Mouse (Mus musculus): Measurements from ENCODE around the gene Slc16a1. TPM values are rescaled to one million over a fixed set of nuclear protein-coding genes. Genes with fewer than 3 reads are reported as not detected.

Slc16a1 gene
- total RNA-seq, 1 experiment from 2014 or later = 104 TPM

DNA sequence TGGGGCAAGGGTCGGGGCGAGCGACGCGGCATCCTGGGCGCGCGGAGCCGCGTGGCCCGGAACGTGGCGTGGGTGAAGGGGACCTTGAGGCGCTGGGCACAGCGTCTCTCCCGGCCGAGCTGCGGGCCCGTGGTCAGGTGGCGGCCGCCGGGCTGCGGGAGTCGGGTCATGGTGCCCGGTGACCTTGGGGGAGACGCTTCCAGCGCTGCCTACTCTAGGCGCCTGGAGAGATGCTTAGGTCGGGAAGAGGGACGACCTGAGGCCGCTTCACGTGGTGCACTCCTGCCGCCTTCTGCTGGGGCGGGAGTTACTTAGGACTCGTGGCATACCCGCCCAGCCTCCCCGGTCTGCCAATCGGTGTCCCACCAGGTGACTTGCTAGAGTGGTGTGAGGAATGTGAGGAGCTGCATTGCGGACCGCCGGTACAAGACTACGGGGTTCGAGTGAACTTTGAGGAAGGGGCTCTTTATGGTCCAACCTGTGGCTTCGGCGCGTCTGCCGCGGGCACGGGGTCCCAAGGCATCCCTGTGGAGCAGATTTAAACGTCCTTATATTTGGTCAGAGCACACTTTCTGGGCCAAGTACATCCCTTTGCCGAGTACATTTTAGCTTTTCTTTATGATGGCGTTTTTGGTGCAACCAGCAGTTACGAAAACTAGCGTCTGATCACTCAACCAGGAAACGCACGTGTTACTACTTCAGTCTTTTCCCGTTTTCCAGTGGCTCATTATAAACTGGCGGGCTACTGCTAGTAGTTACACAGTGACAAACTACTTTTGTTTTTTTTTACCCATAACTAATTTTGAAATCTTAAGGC is 672 bp downstream of the Slc16a1 start:
- peak; percentile 82 for DNase-seq

DNA sequence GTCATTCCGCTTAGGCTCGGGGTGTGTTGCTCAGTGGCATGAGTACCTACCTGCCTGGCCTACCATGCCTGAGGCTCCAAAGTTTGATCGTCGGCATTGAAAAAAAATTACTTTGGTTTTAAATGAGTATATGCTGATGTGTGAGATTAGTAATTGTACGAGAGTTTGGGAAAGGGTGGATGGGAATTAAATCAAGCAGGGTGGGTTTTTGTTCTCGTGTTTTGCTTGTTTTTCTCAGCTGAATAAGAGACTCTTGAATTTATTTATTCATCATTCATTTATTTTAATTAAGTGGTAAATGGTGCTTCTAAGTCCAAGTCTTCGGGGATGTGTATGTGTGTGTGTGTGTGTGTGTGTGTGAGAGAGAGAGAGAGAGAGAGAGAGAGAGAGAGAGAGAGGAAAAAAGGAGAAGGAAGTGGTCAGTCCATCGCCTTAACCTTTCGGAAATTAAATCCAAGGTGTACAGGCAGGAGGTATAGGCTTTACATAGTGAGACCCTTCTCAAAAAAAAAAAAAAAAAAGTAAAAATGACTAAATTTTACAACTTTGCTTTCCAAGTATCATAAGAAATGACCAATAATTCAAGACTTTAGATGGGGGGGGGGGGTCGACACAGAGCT is 1.4 kb downstream of the Slc16a1 start:
- DNase-seq = no peak

DNA sequence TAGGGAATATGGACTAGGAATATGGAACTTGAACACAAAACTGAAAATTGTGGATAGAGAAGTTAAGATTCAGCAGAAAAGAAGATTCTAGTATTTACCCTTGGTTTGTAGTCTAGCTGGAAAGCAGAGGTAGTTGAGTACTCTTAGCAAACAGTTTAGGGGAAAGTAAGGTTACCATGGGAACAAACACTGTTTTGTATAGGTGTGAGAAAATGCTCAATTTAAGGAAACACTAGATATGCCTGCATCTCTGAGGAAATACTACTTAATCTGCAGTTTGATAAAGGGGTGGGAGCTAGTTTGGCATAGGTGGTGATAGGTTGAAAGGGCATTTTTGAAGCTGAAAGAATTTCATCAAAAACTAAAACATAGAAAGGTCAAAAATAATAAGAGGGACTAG is 2.4 kb downstream of the Slc16a1 start:
- no peak for DNase-seq

- no peak for DNase-seq
Measured at GRCm38 (mm10) chr3:104641313-104641712, 2.8 kb downstream of the Slc16a1 start.

- DNase-seq = no peak
Measured at GRCm38 (mm10) chr3:104643113-104643512, 4.6 kb downstream of the Slc16a1 start.

DNA sequence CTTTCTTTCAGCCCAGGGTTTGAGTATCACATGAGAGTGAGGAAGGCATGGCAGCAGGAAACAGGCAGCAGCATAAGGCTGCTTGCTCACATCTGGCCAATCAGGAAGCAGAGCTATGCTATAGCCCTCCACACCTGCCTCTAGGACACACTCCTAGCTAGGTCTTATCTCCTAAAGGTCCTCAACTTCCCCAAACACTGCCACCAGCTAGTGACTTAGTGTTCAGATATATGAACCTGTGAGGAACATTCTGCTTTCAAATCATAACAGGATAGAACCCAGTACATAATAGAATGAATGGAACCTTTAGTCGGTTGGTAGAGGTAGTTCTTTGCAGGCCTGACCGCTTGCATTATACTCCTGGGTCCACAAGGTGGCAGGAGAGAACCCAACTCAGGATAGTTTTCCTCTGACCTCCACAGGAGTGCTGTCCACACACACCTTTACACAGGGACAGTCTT is 5.4 kb downstream of the Slc16a1 start:
- peak; percentile 72 for DNase-seq

- DNase-seq = no peak
Measured at GRCm38 (mm10) chr3:104644371-104644770, 5.9 kb downstream of the Slc16a1 start.

GRCm38 (mm10) chr3:104654219-104654618 is 15.8 kb downstream of the Slc16a1 start:
- no peak for DNase-seq

DNA sequence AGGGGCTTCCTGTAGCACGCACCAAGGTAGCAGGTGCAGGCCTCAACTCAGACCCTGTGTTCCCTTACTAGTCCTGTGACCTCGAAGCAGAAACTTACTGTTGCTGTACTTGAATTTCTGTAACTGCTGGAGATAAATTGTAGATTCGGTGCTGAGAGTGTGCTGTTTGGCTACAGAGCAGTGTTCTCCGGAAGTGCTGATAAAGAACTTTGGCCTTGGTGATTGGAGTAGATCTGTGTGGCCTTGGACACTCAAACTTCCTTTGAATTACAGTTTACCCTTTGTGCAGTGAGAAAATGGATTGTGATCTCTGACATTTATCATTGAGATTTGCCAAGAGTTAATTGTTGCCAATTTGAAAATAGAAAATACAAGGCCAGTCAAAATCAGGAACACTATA is 16.5 kb downstream of the Slc16a1 start:
- peak; percentile 52 for DNase-seq

DNA sequence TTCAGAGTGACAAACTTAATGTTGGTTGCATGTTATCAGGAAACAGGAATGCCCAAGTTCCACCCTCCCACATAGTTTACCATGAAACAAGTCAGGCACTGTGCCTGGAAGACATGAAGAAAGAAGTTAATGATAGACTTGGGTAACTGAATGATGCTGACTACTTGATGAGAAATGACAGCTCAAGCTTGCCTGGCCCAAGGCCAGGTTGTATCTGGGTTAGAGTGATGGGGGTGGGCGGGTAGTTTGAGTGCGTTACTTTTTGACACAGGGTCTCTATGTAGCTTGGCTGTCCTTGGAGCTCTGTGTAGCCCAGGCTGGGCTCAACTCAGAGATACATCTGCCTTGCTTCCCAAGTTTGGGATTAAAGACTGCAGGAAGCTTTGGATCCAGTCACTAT is 20.2 kb downstream of the Slc16a1 start:
- DNase-seq = no peak

DNA sequence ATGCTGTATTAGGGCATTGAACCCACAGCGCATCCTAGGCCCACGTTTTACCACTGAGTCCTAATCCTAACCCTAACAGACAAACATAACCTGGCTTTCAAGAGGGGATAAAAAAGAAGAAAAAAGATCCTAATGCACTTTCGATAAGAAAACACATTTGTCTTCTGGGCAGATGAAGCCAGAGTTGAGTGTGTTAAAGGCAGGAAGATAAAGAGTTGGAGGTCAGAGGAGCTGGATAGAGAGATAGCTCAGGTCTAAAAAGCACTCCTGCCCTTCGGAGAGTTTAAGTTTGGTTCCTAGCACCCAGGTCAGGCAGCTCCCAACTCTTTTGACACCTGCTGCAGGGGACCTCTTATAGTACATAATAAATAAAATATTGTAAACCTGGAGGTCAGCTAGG is 21.3 kb downstream of the Slc16a1 start:
- no peak for DNase-seq

GRCm38 (mm10) chr3:104660522-104660921 is 22.1 kb downstream of the Slc16a1 start:
- DNase-seq = peak; percentile 34

GRCm38 (mm10) chr3:104662007-104662406 is 23.5 kb downstream of the Slc16a1 start:
- peak; percentile 48 for DNase-seq

DNA sequence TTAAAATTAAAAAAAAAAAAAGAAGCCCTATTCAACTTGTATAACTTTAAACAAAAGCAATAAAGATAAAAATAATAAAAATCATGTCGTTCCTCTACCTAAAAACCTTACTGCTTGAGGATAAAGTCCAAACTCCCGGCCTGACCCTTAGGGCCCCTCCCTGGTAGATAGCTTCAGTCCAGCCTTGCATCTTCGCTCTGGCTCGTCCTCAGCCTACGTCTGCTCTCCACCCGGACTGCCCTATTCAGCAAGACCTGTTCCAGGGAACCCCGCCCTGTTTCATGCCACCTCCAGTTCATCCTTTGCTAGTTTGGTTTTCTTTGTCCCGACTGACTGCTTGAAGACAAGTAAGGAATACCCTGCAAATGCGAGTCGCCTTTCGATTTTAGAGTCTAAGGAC is 24.5 kb downstream of the Slc16a1 start:
- no peak for DNase-seq

DNA sequence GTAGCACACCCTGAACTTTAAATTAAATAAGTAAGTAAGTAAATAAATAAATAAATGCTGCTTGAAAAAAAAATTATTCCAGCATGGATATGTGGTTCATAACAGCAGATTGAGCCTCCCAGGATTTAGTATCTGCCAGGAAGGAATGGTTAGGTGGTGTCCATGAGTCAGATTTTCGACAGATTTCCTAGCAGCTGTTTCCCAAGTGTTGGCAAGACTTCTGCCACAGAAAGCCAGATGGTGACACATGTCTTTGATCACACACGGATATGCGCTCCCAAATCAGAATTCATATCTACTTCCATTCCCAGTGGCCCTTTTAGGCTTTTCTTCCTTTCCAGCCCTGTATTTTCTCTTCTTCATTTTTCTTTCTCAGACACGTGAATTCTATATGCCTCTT is 28.5 kb downstream of the Slc16a1 start:
- peak; percentile 61 for DNase-seq

- peak; percentile 18 for DNase-seq
Measured at GRCm38 (mm10) chr3:104667451-104667850, 29.0 kb downstream of the Slc16a1 start.

DNA sequence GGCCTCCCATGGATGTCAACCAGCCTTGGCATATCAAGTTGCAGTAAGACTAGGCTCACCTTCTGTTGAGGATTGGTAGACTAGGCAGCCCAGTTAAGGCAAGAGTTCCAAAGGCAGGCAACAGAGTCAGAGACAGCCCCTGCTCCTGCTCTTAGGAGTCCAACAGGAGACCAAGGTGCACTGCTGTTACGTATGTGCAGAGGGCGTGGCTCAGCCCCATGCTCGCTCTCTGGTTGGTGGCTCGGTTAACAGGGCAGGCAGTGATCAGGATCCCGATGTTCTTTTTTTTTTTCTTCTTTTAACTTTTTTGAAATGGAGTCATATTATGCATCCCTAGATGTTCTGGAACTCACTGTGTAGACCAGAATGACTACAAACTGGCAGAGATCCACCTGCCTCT is 30.5 kb downstream of the Slc16a1 start:
- DNase-seq = no peak

DNA sequence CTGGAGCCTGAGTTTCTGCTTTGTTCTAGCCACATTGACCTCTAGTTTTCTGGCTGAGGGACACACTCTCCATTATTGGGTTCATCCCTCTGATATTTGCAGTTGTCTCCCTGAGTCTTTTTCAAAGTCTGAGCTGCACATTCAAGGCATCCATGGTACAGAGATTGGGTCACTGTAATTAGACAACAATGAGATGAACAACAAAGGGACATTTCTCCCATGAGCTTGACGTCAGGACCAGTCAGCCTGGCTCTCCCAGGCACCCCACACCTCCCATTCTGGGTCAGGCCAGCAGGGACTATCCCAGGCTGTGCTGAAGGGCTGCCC is 31.4 kb downstream of the Slc16a1 start:
- no peak for DNase-seq

GRCm38 (mm10) chr3:104670183-104671020 is 31.9 kb downstream of the Slc16a1 start:
- DNase-seq = peak; percentile 53

DNA sequence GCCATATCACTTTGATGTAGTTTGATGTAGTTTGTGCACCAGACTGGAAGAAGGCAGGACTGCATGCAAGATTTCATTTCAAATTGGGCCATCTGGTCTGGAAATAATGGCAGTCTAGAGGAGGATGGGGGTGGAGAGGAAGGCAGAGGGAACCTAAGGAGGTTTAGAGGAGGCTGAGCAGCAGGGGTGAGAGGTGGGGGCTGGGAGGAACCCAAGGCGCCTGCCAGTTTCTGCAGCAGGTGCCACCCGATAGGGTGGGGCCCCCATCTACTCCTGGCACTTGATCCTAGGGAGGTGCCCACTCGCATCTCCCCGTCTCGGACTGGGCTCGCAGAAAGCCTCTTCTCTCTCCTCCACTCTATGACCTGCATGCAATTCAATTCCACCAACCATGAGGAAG is 33.1 kb downstream of the Slc16a1 start:
- no peak for DNase-seq

GRCm38 (mm10) chr3:104672041-104672440 is 33.6 kb downstream of the Slc16a1 start:
- no peak for DNase-seq

DNA sequence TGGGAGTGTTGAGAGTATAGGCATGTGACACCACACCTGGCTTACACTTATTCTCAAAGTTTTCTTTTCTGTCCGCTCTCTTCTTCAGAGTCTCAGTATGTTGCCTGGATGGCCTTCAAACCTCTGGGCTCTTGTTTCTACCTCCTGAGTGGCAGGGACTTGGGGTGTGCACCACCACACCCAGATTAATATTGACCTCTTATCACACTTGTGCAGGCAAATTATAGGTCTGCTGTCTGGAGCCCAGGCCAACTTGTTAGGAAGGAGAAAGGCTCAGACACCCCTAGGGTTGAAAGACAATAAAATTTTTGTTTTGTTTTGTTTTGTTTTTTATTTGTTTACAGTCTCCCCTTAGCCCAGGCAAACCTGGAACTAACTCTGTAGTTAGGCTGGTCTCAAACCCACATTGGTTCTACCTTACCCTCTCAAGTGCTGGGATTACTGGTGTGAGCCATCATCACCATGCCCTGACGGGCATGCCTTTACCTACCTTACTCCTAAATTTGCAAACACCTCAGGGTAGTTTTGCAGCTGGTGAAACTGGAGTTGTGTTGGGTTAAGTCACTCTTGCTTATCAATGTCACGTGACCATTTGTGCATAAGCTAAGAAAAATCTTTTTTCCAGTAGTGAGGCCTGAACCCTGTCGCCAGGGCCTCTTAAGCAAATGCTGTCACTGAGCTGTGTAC is 35.3 kb downstream of the Slc16a1 start:
- no peak for DNase-seq
